Mouse (Mus musculus) heart, embryonic 13.5 days (tissue): ENCODE results near the gene Igfbpl1. TPM values are rescaled to one million over a fixed set of nuclear protein-coding genes. Genes with fewer than 3 reads are reported as not detected.

Experiments
- ATAC-seq: fragments of 200-750 bp; cut with Nextera tagmentation; 2 replicates; pipeline ENCODE4 v1.8.0; 2017; ENCODE audit warnings: moderate TSS enrichment; ENCODE audit not compliant: insufficient number of reproducible peaks, low FRiP score, low TSS enrichment; ENCODE audit errors: extremely low read depth
- H3K27ac ChIP-seq: fragments of 300-500 bp; sonication (generic); replicated peaks from 2 replicates; pipeline ENCODE4 v1.5.1; 2015; ENCODE audit warnings: moderate library complexity, mild to moderate bottlenecking, inconsistent platforms
- H3K27me3 ChIP-seq: fragments of 300-500 bp; sonication (generic); replicated peaks from 2 replicates; pipeline ENCODE4 v1.6.1; 2015; ENCODE audit warnings: mild to moderate bottlenecking, inconsistent platforms
- H3K36me3 ChIP-seq: fragments of 300-500 bp; sonication (generic); 2 replicates; pipeline ENCODE4 v1.6.1; 2015; ENCODE audit warnings: mild to moderate bottlenecking, inconsistent platforms
- H3K4me1 ChIP-seq: fragments of 300-500 bp; sonication (generic); 2 replicates; pipeline ENCODE4 v1.6.1; 2015; ENCODE audit warnings: inconsistent platforms
- H3K4me2 ChIP-seq: fragments of 300-500 bp; sonication (generic); 2 replicates; pipeline ENCODE4 v1.6.1; 2015; ENCODE audit warnings: inconsistent platforms, mild to moderate bottlenecking, moderate library complexity
- H3K4me3 ChIP-seq: fragments of 300-500 bp; sonication (generic); 2 replicates; pipeline ENCODE4 v1.5.1; 2015; ENCODE audit warnings: moderate library complexity, mild to moderate bottlenecking, inconsistent platforms
- H3K9ac ChIP-seq: fragments of 300-500 bp; sonication (generic); 2 replicates; pipeline ENCODE4 v1.6.1; 2015; ENCODE audit warnings: inconsistent platforms, mild to moderate bottlenecking, moderate library complexity
- H3K9me3 ChIP-seq: fragments of 300-500 bp; sonication (generic); 2 replicates; pipeline ENCODE4 v1.6.1; 2016; ENCODE audit warnings: inconsistent platforms
- WGBS: fragments of 180-500 bp; shearing (Covaris S2); methylation state at CpG from one replicate; pipeline ENCODE4 v1.1.7; 2015; ENCODE audit warnings: mixed read lengths; 5-methylcytosine and 5-hydroxymethylcytosine counted together
- polyA plus RNA-seq: library from polyadenylated mRNA; unstranded; fragments of >200 nt; fragmentation: Nextera tagmentation; extraction: Ambion mirVana; gene quantifications from 2 replicates; pipeline ENCODE4 v1.2.1, GENCODE M21; 2015

Igfbpl1 gene
- polyA plus RNA-seq, 1 experiment from 2014 or later = 3.2 TPM

GRCm38 (mm10) chr4:45790018-45790417 lies 36.7 kb downstream of the Igfbpl1 start:
- Histone ChIP-seq H3K4me3 (no peak overlapping the region), H3K4me1 (peaks cover 44% of the 10 kb centered on the region), H3K9ac (no peak overlapping the region; the same call in 1 of the 2 replicates), H3K27me3 (peaks cover 35% of the 10 kb centered on the region), H3K27ac (peak overlapping the region; percentile 84), H3K36me3 (no peaks in the 10 kb centered on the region), H3K4me2 (peak overlapping the region; percentile 24), H3K9me3 (no peaks in the 10 kb centered on the region)
- 46% methylated on average over 2 of the region's 2 CpGs for WGBS
- ATAC-seq = no peak

GRCm38 (mm10) chr4:45789263-45789958 lies 37.3 kb downstream of the Igfbpl1 start:
- Histone ChIP-seq H3K4me3 (no peak overlapping the region), H3K4me2 (peak overlapping the region; percentile 24), H3K27me3 (peaks cover 35% of the 10 kb centered on the region), H3K9ac (peak overlapping the region; percentile 57), H3K36me3 (no peaks in the 10 kb centered on the region), H3K4me1 (peaks cover 44% of the 10 kb centered on the region), H3K27ac (peak overlapping the region; percentile 84), H3K9me3 (no peaks in the 10 kb centered on the region)
- ATAC-seq = peak; percentile 45; the same call in 1 of the 2 replicates
- WGBS = 12% methylated on average over 13 of the region's 13 CpGs

- Histone ChIP-seq H3K4me2 (no peak overlapping the region), H3K9me3 (no peaks in the 10 kb centered on the region), H3K4me3 (no peak overlapping the region), H3K36me3 (no peaks in the 10 kb centered on the region), H3K27ac (peak overlapping the region; percentile 84), H3K27me3 (peaks cover 29% of the 10 kb centered on the region), H3K4me1 (peaks cover 50% of the 10 kb centered on the region), H3K9ac (peak overlapping the region; percentile 57)
- 71% methylated on average over 13 of the region's 13 CpGs for WGBS
- ATAC-seq = no peak
Observed at GRCm38 (mm10) chr4:45788446-45789081, 38.2 kb downstream of the Igfbpl1 start.

- 44% methylated on average over 4 of the region's 4 CpGs for WGBS
- peaks cover 54% of the 10 kb centered on the region for H3K4me1 ChIP-seq
- no peak overlapping the region for H3K9ac ChIP-seq
- H3K36me3 ChIP-seq = no peaks in the 10 kb centered on the region
- H3K4me2 ChIP-seq = no peak overlapping the region
- no peak overlapping the region for H3K4me3 ChIP-seq
- no peak for ATAC-seq
- peaks cover 21% of the 10 kb centered on the region for H3K27me3 ChIP-seq
- no peak overlapping the region for H3K27ac ChIP-seq
- H3K9me3 ChIP-seq = no peaks in the 10 kb centered on the region
Observed at GRCm38 (mm10) chr4:45786674-45787073, 40.0 kb downstream of the Igfbpl1 start.

- Histone ChIP-seq H3K36me3 (no peaks in the 10 kb centered on the region), H3K9ac (no peak overlapping the region), H3K4me1 (peaks cover 54% of the 10 kb centered on the region), H3K9me3 (no peaks in the 10 kb centered on the region), H3K4me2 (no peak overlapping the region), H3K4me3 (no peak overlapping the region), H3K27me3 (peaks cover 21% of the 10 kb centered on the region), H3K27ac (no peak overlapping the region)
- ATAC-seq = no peak
- WGBS = 51% methylated on average over 2 of the region's 2 CpGs
Observed at GRCm38 (mm10) chr4:45785959-45786358, 40.8 kb downstream of the Igfbpl1 start.

GRCm38 (mm10) chr4:45783671-45784070 lies 43.1 kb downstream of the Igfbpl1 start:
- Histone ChIP-seq H3K9ac (no peak overlapping the region), H3K4me2 (no peak overlapping the region), H3K9me3 (no peaks in the 10 kb centered on the region), H3K4me1 (peaks cover 34% of the 10 kb centered on the region), H3K27ac (no peak overlapping the region), H3K36me3 (no peaks in the 10 kb centered on the region), H3K4me3 (no peak overlapping the region), H3K27me3 (peaks cover 24% of the 10 kb centered on the region)
- no peak for ATAC-seq
- 40% methylated on average over 1 of the region's 1 CpGs for WGBS

GRCm38 (mm10) chr4:45771619-45772018 lies 55.1 kb downstream of the Igfbpl1 start:
- peaks cover 30% of the 10 kb centered on the region for H3K27me3 ChIP-seq
- no peaks in the 10 kb centered on the region for H3K9me3 ChIP-seq
- H3K4me3 ChIP-seq = no peak overlapping the region
- H3K9ac ChIP-seq = no peak overlapping the region
- no peak overlapping the region for H3K27ac ChIP-seq
- H3K4me1 ChIP-seq = peaks cover 55% of the 10 kb centered on the region
- ATAC-seq = no peak
- no peaks in the 10 kb centered on the region for H3K36me3 ChIP-seq
- no peak overlapping the region for H3K4me2 ChIP-seq
- 10% methylated on average over 5 of the region's 5 CpGs for WGBS

GRCm38 (mm10) chr4:45771173-45771572 lies 55.5 kb downstream of the Igfbpl1 start:
- H3K27ac ChIP-seq = no peak overlapping the region
- no peak overlapping the region for H3K4me3 ChIP-seq
- peaks cover 59% of the 10 kb centered on the region for H3K4me1 ChIP-seq
- WGBS = 36% methylated on average over 8 of the region's 8 CpGs
- H3K27me3 ChIP-seq = peaks cover 33% of the 10 kb centered on the region
- no peak for ATAC-seq
- no peak overlapping the region for H3K4me2 ChIP-seq
- H3K9me3 ChIP-seq = no peaks in the 10 kb centered on the region
- H3K9ac ChIP-seq = 0 out of 2 replicates have a peak overlapping the region, but pooled peaks have one; percentile 11
- no peaks in the 10 kb centered on the region for H3K36me3 ChIP-seq

GRCm38 (mm10) chr4:45770638-45771033 lies 56.1 kb downstream of the Igfbpl1 start:
- Histone ChIP-seq H3K9ac (peak overlapping the region; percentile 45; the same call in 1 of the 2 replicates), H3K4me2 (no peak overlapping the region), H3K27me3 (peaks cover 33% of the 10 kb centered on the region), H3K36me3 (no peaks in the 10 kb centered on the region), H3K4me3 (no peak overlapping the region), H3K9me3 (no peaks in the 10 kb centered on the region), H3K27ac (no peak overlapping the region), H3K4me1 (peaks cover 64% of the 10 kb centered on the region)
- 32% methylated on average over 4 of the region's 4 CpGs for WGBS
- no peak for ATAC-seq

GRCm38 (mm10) chr4:45769791-45770637 lies 56.7 kb downstream of the Igfbpl1 start:
- peaks cover 39% of the 10 kb centered on the region for H3K27me3 ChIP-seq
- ATAC-seq = no peak
- peaks cover 71% of the 10 kb centered on the region for H3K4me1 ChIP-seq
- peak overlapping the region; percentile 56 for H3K27ac ChIP-seq
- WGBS = 21% methylated on average over 10 of the region's 10 CpGs
- peak overlapping the region; percentile 45; the same call in 1 of the 2 replicates for H3K9ac ChIP-seq
- H3K4me2 ChIP-seq = no peak overlapping the region
- no peak overlapping the region for H3K4me3 ChIP-seq
- no peaks in the 10 kb centered on the region for H3K36me3 ChIP-seq
- H3K9me3 ChIP-seq = no peaks in the 10 kb centered on the region

GRCm38 (mm10) chr4:45769141-45769540 lies 57.6 kb downstream of the Igfbpl1 start:
- peak overlapping the region; percentile 56 for H3K27ac ChIP-seq
- no peak overlapping the region for H3K4me2 ChIP-seq
- WGBS = 43% methylated on average over 10 of the region's 10 CpGs
- no peaks in the 10 kb centered on the region for H3K9me3 ChIP-seq
- no peak overlapping the region for H3K4me3 ChIP-seq
- no peaks in the 10 kb centered on the region for H3K36me3 ChIP-seq
- H3K9ac ChIP-seq = peak overlapping the region; percentile 42; the same call in 1 of the 2 replicates
- ATAC-seq = no peak
- peaks cover 79% of the 10 kb centered on the region for H3K4me1 ChIP-seq
- H3K27me3 ChIP-seq = peaks cover 46% of the 10 kb centered on the region
